Mouse (Mus musculus): Measurements from ENCODE around the gene Agbl1.

The Agbl1 gene

GRCm38 (mm10) chr7:76392296-76392940 is 162.7 kb downstream of the Agbl1 start:
- no peak for DNase-seq

GRCm38 (mm10) chr7:76392941-76393817 is 163.5 kb downstream of the Agbl1 start:
- peak; percentile 76 for DNase-seq

- no peak for DNase-seq
Observed at GRCm38 (mm10) chr7:76407930-76408557, 178.4 kb downstream of the Agbl1 start.

GRCm38 (mm10) chr7:76409020-76409419 is 179.3 kb downstream of the Agbl1 start:
- no peak for DNase-seq

GRCm38 (mm10) chr7:76410403-76411180 is 180.9 kb downstream of the Agbl1 start:
- no peak for DNase-seq

- DNase-seq: no peak
Observed at GRCm38 (mm10) chr7:76411933-76412587, 182.4 kb downstream of the Agbl1 start.

GRCm38 (mm10) chr7:76416084-76416597 is 186.5 kb downstream of the Agbl1 start:
- DNase-seq: no peak

GRCm38 (mm10) chr7:76438581-76438980 is 208.9 kb downstream of the Agbl1 start:
- DNase-seq: no peak

- no peak for DNase-seq
Observed at GRCm38 (mm10) chr7:76438988-76439387, 209.3 kb downstream of the Agbl1 start.

- DNase-seq: no peak
Observed at GRCm38 (mm10) chr7:76462361-76463001, 232.8 kb downstream of the Agbl1 start.

- no peak for DNase-seq
Observed at GRCm38 (mm10) chr7:76466427-76466826, 236.7 kb downstream of the Agbl1 start.

GRCm38 (mm10) chr7:76474233-76474632 is 244.5 kb downstream of the Agbl1 start:
- no peak for DNase-seq

GRCm38 (mm10) chr7:76485546-76485945 is 255.9 kb downstream of the Agbl1 start:
- DNase-seq: no peak

- DNase-seq: no peak
Observed at GRCm38 (mm10) chr7:76487519-76487918, 257.8 kb downstream of the Agbl1 start.

GRCm38 (mm10) chr7:76524291-76524690 is 294.6 kb downstream of the Agbl1 start:
- peak; percentile 19 for DNase-seq

GRCm38 (mm10) chr7:76546456-76546855 is 316.8 kb downstream of the Agbl1 start:
- DNase-seq: peak; percentile 14

GRCm38 (mm10) chr7:76547313-76547712 is 317.6 kb downstream of the Agbl1 start:
- no peak for DNase-seq

- no peak for DNase-seq
Observed at GRCm38 (mm10) chr7:76551860-76552259, 322.2 kb downstream of the Agbl1 start.

- DNase-seq: peak; percentile 9
Observed at GRCm38 (mm10) chr7:76560564-76561258, 331.0 kb downstream of the Agbl1 start.

GRCm38 (mm10) chr7:76562506-76562905 is 332.8 kb downstream of the Agbl1 start:
- no peak for DNase-seq

GRCm38 (mm10) chr7:76594566-76595079 is 364.9 kb downstream of the Agbl1 start:
- no peak for DNase-seq
